Mouse (Mus musculus) thymus, postnatal 25 days (tissue): ENCODE data around the gene Pla2g1b.
"Not testable (repeated sequence)": the region's sequence is repeated elsewhere in the genome, so short reads cannot be mapped to it uniquely, and the experiment has no call there.

Experiments
- DNase-seq: peaks from one replicate; pipeline ENCODE4 v3.0.0; 2022

Gene Pla2g1b

GRCm38 (mm10) chr5:115507981-115508858 is 42.2 kb downstream of the Pla2g1b start:
- DNase-seq, result peak; percentile 57

DNA sequence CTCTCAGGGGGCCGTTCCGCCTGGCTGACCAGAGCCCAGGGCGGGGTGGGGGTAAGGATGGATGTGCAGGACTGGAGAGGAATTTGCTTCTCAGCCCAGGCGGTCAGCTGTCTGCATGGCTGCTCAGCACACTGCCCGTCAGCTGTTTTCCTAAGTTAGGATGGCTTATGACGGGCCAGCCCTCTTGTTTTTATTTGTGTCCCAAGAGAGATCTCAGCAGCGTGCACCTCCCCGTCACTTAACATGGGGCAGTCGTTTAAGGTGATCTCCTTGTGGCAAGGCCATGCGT is 42.7 kb downstream of the Pla2g1b start:
- DNase-seq, result no peak

DNA sequence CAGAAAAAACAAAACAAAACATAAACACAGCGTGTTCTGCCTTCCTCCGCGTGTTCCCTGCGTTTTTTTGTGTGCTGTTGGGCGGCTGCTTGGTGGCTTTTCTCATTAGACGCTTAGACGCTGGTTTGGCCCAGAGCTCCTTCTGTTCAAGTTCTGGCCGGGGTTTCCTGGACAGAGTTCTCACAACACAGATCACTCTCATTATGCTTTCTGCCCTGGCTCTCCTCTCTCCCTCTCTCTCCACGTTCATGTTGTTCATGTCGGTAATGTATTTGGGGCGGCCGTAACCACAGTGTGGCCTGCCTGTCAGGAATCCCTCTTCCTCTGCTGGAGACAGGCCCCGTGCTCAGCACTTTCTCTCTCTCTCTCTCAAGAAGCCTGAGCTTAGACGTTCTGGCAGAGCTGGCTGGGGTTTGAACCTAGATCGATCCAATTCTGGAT is 43.3 kb downstream of the Pla2g1b start:
- peak; percentile 20 for DNase-seq

DNA sequence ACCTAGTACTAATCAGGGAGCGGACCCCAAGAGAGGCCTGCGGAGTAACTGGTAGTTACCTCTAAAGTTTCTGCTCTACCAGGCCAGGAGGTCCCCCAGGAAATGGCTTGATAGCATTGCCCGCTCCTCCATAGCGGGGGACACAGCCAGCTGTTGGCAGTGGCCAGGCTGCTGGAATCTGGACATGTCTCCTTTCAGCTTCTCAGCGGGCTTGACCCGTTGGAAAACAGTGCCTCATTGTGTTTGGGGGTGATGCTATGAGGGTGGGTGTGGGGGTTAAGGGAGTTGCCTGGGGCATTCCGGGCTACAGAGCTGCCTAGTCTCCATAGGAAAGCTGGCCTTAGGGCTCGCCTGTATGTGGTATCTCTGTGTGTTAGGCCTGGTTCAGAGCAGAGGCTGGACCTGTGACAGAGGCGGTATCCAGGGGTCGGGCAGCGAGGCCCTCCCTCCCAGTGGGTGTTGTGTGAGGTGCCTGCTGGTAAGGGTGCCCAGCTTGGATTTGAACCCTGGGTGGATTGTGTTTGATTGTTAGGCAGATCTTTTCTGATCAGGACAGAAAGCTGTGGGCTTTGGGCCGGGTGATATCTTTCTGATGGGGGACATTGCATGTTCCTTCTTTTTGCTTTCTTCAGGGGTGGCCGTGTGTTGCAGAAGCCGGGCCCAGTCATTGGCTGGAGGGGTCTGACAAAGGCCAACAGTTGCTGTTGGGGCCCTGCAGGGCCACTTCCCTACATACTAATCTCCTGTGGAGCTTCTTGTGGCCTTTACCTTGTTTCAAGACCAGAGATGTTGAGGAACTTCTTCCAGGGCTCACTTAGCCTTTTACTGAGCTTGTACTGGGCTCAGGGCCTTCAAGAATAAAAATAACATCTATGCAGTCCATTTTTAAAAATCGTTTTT is 44.0 kb downstream of the Pla2g1b start:
- DNase-seq, result no peak

DNA sequence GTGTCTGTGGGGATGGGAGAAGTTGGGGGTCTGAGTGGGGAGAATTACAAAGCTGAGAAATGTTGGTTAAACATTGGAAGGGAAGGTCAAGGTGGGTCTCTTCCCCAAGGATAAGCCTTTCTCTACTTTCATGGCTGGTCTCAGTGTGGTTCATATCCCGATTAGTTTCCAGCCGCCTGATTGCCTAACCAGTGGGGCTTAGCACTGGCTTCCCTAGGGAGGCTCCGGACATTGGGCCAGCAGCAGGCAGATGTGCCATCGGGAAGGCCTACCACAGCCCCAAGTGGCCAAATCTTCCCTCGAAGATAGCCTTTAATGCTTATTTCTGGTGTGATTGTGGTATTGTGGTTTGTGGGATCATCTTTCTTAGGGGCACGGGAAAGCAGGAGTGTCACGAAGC is 46.3 kb downstream of the Pla2g1b start:
- no peak for DNase-seq

- DNase-seq, result no peak
Observed at GRCm38 (mm10) chr5:115513246-115513645, 47.2 kb downstream of the Pla2g1b start.

DNA sequence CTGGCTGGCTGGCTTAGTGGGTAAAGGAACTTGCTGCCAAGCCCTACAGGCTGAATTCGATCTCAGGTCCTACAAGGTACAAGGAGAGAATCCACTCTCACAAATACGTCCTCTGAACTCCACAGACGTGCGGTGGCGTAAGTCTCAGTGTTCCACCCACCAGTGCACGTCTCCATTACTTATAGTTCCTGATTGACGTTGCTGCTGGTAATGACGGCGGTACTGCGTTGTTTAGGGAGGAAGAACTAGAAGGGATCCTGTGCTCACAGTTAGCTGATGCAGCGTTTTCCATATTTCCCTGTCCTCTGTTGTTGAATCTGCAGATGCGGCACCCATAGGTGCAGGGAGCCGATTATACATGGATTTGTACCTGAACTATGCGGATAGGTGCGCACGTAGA is 47.7 kb downstream of the Pla2g1b start:
- DNase-seq, result no peak

GRCm38 (mm10) chr5:115514346-115514745 is 48.3 kb downstream of the Pla2g1b start:
- no peak for DNase-seq

DNA sequence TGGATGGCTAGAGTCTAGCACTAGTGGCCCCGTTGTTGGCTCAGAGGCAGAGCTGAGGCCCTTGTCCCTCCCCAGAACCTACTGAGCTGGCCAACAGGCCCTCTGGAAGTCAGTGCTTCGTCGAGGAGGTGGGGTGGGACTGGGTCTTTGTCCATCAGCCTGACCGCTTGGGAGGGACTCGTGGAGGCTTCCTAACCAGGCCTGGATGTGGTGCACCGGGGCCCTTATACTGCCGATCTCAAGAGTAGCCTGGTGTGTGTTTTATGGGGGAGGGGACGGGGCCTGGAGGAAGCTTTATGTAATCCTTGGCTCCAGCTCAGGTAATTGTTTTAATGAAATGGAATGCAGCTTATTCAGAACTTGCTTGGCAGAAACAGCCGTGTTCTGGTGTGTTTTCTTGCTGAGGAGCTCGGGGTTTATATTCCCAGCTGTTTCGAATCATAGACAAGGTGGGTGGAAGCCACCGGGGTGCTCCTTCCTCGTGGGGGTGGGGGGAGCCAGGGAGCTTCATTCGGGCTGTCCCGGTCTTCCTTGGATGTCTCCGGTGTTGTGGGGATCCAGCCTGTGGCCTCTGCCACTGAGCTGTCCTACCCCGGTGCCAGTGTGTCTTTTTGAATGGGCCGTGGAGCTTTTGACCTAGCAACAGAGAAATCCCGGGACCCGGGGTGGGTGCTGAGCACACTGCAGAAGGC is 49.0 kb downstream of the Pla2g1b start:
- DNase-seq, result no peak

DNA sequence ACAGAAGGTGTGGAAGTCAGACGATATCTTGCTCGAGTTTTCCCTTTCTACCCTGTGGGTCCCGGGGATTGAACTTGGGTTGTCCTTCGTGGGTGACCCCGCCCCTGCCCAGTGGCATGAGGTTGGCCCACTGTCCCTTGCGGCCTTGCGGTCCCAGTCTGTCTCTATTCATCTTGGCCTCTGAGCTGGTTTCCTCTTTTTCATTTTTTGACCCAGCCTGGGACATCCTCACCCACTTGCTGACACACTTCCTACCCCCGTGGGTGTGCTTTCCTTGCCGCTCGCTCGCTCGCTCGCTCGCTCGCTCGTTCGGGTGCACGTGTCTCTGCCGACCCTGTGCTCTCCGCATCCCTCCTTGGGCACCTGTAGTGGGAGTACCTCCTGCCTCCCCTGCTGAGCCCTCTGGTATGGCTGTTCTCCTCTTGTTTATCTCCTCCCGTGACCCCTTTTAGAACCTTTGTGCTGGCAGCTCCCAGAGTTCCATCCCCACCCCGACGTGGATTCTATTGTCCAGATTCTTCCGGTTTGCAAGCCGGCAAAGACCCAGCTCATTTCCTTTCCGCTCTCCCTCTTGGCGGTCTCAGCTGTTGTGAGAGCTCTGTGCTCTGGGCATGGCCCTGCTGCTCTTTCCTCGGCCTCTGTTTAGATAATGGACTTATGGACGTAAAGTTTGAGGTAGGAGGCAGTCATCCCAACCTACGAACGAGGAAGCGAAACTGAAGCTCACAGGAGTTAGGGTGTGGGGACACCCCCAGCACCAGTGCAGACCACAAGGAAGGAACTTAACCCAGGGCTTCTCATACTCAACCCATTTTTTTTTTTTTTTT is 50.2 kb downstream of the Pla2g1b start:
- DNase-seq, result peak; percentile 60

DNA sequence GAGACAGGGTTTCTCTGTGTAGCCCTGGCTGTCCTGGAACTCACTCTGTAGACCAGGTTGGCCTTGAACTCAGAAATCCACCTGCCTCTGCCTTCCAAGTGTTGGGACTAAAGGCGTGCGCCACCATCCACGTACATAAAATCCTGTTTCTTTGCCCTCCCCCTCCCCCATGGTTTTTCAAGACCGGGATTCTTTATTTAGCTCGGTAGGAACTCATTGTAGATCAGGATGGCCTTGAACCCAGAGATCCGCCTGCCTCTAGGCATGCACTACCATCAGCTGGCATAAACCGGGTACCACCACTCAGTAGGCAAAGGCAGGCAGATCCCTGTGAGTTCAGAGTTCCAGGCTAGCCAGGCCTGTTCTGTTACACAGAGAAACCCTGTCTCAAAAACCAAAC is 50.8 kb downstream of the Pla2g1b start:
- DNase-seq, result no peak

DNA sequence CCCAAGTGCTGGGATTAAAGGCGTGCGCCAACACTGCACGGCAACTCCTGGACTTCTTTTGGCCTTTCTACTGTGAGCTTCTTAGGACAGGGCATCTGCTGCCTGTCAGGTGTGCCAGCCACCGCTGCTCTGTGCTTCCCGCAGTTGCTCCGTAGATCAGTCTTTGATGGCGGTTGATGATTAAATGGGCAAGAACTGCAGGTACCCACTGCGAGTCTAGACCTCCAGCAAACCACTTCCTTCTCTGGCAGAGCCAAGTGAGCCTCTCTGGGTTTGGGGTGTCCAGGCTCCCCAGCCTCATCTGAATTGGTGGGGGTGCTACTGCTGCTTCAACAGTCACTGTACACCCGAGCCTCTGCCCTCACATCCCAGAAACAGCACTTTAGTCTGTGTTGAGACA is 51.4 kb downstream of the Pla2g1b start:
- peak; percentile 32 for DNase-seq

DNA sequence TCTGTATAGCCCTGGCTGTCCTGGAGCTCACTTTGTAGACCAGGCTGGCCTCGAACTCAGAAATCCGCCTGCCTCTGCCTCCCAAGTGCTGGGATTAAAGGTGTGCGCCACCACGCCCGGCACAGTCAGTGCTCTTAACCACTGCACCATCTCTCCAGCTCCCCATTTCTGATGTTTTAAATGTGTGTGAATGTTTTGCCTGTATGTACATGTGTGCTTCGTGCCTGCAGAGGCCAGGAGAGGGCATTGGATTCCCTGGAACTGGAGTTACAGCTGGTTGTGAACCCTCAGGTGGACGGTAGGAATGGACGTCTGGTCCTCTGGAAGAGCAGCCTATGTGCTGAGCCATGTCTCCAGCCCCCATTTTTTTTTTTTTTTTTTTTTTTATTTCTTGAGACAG is 52.2 kb downstream of the Pla2g1b start:
- DNase-seq, result not testable (repeated sequence)

GRCm38 (mm10) chr5:115520325-115520869 is 54.3 kb downstream of the Pla2g1b start:
- DNase-seq, result no peak

DNA sequence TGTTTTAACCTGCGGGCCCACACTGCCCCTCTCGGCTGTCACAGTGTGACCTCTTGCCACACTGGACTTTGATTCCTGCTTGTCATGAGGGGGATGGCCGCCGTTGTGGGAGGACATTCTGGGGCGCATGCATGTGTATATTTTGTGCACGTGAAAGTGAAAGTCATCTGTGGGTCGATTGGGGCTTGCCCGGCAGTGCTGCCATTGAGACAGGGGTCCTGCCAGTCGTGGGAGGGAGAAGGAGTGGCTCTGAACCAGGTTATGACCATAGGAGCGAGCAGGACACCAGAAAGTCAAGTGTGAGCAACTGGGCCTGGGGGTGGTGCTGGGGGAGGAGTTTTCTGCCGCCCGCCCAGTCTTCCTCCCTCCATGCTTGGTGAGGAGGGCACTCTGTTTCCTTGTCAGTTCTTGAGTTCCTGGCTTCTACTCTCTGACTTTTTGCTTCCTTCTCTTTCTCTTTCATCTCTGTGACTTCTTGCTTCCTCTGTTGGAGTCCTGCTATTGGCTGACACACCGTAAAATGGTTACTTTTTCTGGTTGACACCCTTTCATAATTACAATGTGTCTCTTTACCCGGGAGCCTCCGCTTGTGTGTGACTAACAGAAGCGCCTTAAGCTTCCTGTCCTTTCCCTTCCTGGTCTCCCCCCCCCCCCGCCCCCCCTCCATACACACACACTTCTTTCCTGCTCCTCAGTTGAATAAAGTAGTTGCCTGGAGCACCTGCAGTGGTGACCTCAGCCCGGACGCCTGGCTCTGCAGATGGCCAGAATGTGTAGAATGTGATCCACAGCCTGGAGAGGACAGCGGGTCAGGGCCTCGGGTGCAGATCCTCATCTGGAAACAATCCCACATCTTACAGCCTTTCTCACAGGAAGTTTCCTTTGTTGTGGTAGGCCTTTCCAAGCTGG is 55.7 kb downstream of the Pla2g1b start:
- peak; percentile 75 for DNase-seq

DNA sequence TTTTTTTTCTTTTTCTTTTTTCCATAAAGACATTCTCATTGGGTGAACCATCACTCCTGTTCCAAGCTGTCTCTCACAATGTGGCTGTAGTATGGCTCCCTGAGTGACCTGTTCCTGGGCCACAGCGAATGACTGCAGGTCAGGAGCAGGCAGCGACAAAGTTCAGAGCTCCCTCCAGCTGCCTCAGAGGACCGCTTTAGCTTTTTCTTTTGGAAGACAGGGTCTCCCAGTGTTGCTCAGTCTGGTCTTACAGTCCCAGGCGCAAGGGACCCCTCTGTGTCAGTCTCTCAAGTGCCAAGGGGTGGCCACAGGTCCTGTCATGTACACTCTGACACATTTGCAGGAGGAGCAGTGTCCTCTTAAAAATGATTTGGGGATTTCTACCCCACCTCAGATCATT is 56.5 kb downstream of the Pla2g1b start:
- no peak for DNase-seq

DNA sequence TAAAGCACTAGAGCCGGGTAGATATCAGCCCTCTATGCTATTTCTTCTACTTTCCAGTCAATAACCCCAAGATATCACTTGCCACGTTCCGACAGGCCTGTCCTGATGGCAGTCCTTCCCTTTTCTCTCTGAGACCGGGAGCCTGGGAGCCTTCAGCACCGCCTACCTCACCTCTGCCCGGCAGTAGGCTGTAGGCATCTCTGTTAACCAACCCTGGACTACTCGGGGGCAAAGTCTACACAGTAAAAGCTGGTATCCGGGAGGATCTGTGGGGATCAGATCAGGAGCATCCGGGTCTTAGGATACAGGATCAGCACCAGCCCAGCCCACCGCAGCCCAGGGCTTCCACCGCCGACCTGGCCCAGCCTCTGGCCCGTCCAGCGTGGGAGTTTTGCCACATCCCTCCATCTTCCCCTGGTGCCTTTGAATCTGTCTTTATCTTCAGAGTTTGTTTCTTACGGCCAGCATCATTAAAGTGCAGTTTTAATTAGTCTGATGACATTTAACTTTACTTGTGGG is 57.0 kb downstream of the Pla2g1b start:
- no peak for DNase-seq

DNA sequence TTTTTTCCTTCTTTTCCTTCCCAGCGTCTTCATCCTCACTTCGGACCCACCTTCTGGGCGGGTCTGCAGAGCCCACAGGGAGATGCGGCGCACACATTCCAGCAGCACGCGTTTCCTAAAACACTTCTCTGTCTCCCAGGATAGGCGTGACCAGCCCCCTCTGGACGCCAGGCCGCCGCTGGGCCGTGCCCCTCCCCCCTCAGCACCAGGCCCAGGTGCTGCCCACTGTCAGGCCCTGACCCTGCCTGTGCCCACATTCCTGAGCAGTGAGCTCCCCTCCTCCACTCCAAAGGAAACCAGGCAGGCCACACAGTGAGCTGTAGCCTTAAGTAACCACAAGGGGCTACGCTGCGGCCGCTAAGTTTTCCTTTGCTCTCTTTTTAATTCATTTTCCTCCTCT is 57.9 kb downstream of the Pla2g1b start:
- DNase-seq, result no peak
